Mouse (Mus musculus) heart, embryonic 14.5 days (tissue): Measurements from ENCODE around the gene Armc2. TPM values are rescaled to one million over a fixed set of nuclear protein-coding genes. Genes with fewer than 3 reads are reported as not detected.

ENCODE experiments used
- ATAC-seq: fragments of 200-750 bp; cut with Nextera tagmentation; 2 replicates; pipeline ENCODE4 v1.8.0; 2017; ENCODE audit warnings: low read depth, moderate TSS enrichment; ENCODE audit not compliant: insufficient number of reproducible peaks, insufficient read depth, low FRiP score
- H3K27ac ChIP-seq, 2 experiments: fragments of 200-500 bp in 1 of 2; fragments of 300-500 bp in 1 of 2; sonication (generic) in 1 of 2; replicated peaks in 1 of 2; 2 replicates each; pipeline ENCODE4 v1.5.1; 2012 to 2014; ENCODE audit warnings: low read depth in 2 of 2, low read length in 2 of 2, control low read depth in 1 of 2, mild to moderate bottlenecking in 1 of 2, mixed read lengths in 1 of 2; ENCODE audit not compliant: control insufficient read depth in 1 of 2, insufficient read depth in 1 of 2
- H3K27me3 ChIP-seq: fragments of 300-500 bp; sonication (generic); 2 replicates; pipeline ENCODE4 v1.6.1; 2014; ENCODE audit warnings: mild to moderate bottlenecking, low read length, control low read depth; ENCODE audit not compliant: control insufficient read depth, insufficient read depth
- H3K36me3 ChIP-seq: fragments of 300-500 bp; sonication (generic); 2 replicates; pipeline ENCODE4 v1.6.1; 2014; ENCODE audit warnings: mild to moderate bottlenecking, control low read depth, low read length, mixed read lengths; ENCODE audit not compliant: control insufficient read depth, insufficient read depth
- H3K4me1 ChIP-seq, 2 experiments: fragments of 200-500 bp in 1 of 2; fragments of 300-500 bp in 1 of 2; sonication (generic) in 1 of 2; 2 replicates each; pipeline ENCODE4 v1.6.1; 2012 to 2014; ENCODE audit warnings: low read length in 2 of 2, control low read depth in 1 of 2, mixed read lengths in 1 of 2; ENCODE audit not compliant: control insufficient read depth in 2 of 2, insufficient read depth in 2 of 2
- H3K4me2 ChIP-seq: fragments of 300-500 bp; sonication (generic); 2 replicates; pipeline ENCODE4 v1.6.1; 2014; ENCODE audit warnings: mild to moderate bottlenecking, low read length
- H3K4me3 ChIP-seq, 2 experiments: fragments of 200-500 bp in 1 of 2; fragments of 300-500 bp in 1 of 2; sonication (generic) in 1 of 2; 2 replicates each; pipeline ENCODE4 v1.5.1; 2012 to 2014; ENCODE audit warnings: low read length in 2 of 2, mild to moderate bottlenecking in 2 of 2, control low read depth in 1 of 2, low read depth in 1 of 2, moderate library complexity in 1 of 2; ENCODE audit not compliant: control insufficient read depth in 1 of 2, insufficient read depth in 1 of 2
- H3K9ac ChIP-seq: fragments of 300-500 bp; sonication (generic); 2 replicates; pipeline ENCODE4 v1.6.1; 2014; ENCODE audit warnings: mild to moderate bottlenecking, low read length
- H3K9me3 ChIP-seq: fragments of 300-500 bp; sonication (generic); 2 replicates; pipeline ENCODE4 v1.6.1; 2016; ENCODE audit warnings: low read length, control low read depth; ENCODE audit not compliant: control insufficient read depth
- WGBS: fragments of 180-500 bp; shearing (Covaris S2); extraction: QIAGEN DNeasy Blood & Tissue Kit; methylation state at CpG from one replicate; pipeline ENCODE4 v1.1.7; 2014; 5-methylcytosine and 5-hydroxymethylcytosine counted together
- polyA plus RNA-seq: library from polyadenylated mRNA; unstranded; fragments of >200 nt; fragmentation: Nextera tagmentation; extraction: Ambion mirVana; gene quantifications from 2 replicates; pipeline ENCODE4 v1.2.1, GENCODE M21; 2014

The Armc2 gene
- polyA plus RNA-seq, 1 experiment from 2014 or later = 2.2 TPM

DNA sequence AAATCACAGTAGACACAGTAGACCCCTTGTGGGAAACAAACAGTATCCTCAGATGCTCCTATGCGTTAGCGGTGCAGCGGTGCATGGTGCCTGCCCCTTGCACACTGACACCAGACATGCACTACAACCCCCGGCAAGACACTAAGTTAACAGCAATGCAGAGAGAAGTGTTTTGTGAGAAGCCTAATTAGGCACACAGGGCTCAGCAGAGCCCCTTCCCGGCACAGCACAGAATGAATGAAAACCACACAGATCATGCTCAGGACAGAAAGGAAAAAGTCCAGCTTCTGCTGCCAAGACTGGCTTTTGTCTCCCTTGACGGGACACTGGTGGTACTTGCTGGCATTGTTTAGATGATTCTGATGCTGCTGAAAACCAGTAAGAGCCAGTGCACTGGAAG lies 109.3 kb downstream of the Armc2 start:
- no peak overlapping the region for H3K4me3 ChIP-seq
- no peaks in the 10 kb centered on the region for H3K4me1 ChIP-seq
- no peak for ATAC-seq
- H3K36me3 ChIP-seq = peaks cover 47% of the 10 kb centered on the region
- no peaks in the 10 kb centered on the region for H3K9me3 ChIP-seq
- H3K9ac ChIP-seq = no peak overlapping the region
- H3K27ac ChIP-seq = no peak overlapping the region
- H3K4me2 ChIP-seq = no peak overlapping the region
- H3K27me3 ChIP-seq = no peaks in the 10 kb centered on the region
- 75% methylated on average over 6 of the region's 6 CpGs for WGBS

DNA sequence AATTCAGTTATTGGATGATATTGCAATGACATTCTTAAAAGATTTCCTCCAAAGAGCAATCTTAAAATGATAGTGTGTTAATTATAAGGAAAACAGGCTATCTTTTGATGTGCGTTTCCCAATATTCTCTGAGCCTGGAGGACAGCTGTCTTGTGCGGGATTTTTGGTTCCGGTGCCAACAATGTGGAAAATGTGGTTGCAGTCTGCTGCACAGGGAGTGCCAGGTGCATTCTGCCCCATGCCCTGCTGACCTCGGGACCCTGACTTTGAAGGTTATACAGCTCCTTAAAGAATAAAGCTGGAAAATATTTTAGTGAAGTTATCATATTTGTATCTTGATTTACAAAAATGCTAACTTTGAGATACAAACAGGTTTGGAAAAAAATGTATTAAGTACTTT lies 110.3 kb downstream of the Armc2 start:
- Histone ChIP-seq H3K4me1 (no peaks in the 10 kb centered on the region), H3K4me2 (no peak overlapping the region), H3K27me3 (no peaks in the 10 kb centered on the region), H3K27ac (no peak overlapping the region), H3K9me3 (no peaks in the 10 kb centered on the region), H3K4me3 (no peak overlapping the region), H3K36me3 (peaks cover 56% of the 10 kb centered on the region), H3K9ac (no peak overlapping the region)
- no peak for ATAC-seq
- WGBS = 84% methylated on average over 4 of the region's 4 CpGs

DNA sequence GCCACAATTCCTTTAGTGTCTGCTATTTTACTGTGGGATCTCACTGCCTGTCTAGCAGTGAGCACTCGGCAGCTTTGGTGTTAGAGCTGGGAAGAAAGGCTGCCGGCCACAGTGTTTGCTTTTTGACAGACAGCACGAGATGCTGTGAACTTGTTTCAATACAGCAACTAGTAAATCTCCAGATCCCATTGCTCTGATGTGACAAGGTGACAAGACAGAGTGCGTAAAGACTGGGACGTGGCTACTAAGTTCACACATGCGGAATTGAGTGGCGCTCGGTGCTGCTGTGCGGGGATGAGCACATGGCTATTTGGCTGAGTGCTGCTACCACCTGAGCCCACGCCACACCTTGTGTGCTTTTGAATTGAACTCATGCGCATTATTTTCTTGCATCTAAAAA lies 110.8 kb downstream of the Armc2 start:
- 88% methylated on average over 11 of the region's 11 CpGs for WGBS
- Histone ChIP-seq H3K27ac (no peak overlapping the region), H3K4me2 (no peak overlapping the region), H3K9ac (no peak overlapping the region), H3K4me1 (no peaks in the 10 kb centered on the region), H3K4me3 (no peak overlapping the region), H3K36me3 (peaks cover 61% of the 10 kb centered on the region), H3K27me3 (no peaks in the 10 kb centered on the region), H3K9me3 (no peaks in the 10 kb centered on the region)
- ATAC-seq = no peak

DNA sequence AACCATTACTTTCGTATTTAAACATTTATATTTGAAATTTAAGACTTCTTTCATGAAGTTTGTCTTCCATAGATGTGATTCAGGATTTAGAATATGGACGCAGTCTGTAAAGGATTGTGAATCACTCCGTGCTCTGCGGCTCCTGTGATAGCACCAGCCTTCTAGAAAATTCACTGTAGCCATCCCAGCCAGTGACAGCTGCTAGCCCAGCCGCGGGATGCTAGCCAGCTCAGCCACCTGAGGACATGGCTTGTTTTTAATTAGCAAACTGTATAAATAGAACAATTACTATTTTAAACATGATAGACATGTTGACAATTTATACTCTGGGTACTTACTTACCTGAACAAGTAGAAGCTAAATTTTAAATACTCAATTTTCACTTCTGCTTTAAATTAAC lies 116.4 kb downstream of the Armc2 start:
- WGBS = 93% methylated on average over 6 of the region's 6 CpGs

DNA sequence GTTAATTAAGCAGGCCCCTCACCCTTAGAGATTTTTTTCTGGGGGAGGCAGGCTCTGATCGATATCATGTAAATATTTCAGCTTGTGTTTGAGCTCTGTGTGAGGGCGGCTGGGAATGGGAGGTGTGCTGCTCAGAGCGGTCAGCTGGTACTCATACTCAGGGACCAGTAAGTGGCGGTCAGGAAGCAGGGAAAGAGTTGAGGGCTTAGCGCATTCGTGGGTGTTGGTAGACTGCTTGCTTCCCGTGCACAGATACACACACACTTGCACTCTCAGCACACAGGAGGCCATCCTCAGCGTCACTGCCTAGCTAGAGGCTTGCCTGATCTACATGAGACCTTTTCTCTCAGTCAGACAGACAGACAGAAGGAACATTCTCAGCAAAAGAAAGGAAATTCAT lies 116.8 kb downstream of the Armc2 start:
- no peaks in the 10 kb centered on the region for H3K4me1 ChIP-seq
- no peaks in the 10 kb centered on the region for H3K27me3 ChIP-seq
- WGBS = 82% methylated on average over 8 of the region's 8 CpGs
- H3K36me3 ChIP-seq = peaks cover 80% of the 10 kb centered on the region
- H3K9me3 ChIP-seq = no peaks in the 10 kb centered on the region
- ATAC-seq = no peak
- no peak overlapping the region for H3K9ac ChIP-seq
- H3K4me3 ChIP-seq = no peak overlapping the region
- no peak overlapping the region for H3K4me2 ChIP-seq
- H3K27ac ChIP-seq = no peak overlapping the region

More for the DNA sequence above, 116.4 kb downstream of the Armc2 start:
- no peak overlapping the region for H3K27ac ChIP-seq
- H3K4me3 ChIP-seq = no peak overlapping the region
- H3K9me3 ChIP-seq = no peaks in the 10 kb centered on the region
- H3K9ac ChIP-seq = no peak overlapping the region
- H3K36me3 ChIP-seq = peaks cover 80% of the 10 kb centered on the region
- H3K4me1 ChIP-seq = no peaks in the 10 kb centered on the region
- no peak for ATAC-seq
- H3K27me3 ChIP-seq = no peaks in the 10 kb centered on the region
- no peak overlapping the region for H3K4me2 ChIP-seq

DNA sequence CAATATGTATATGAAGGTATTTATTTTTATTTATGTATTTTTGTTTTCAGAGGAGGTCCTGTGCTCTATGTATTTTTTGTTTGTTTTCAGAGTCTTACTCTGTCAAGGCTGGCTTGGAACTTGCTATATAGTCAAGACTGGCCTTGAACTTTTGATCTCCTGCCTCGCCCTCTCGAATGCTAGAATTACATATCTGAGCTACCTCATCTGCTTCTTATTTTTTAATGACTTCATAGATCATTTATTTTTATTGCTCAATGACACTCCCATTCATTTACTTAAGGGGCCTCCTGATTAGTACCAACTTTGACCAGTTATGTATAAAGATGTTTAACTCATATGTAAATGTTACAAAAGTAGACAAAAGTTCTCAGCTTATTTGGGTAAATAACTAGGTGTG lies 121.4 kb downstream of the Armc2 start:
- H3K4me2 ChIP-seq = no peak overlapping the region
- ATAC-seq = no peak
- peaks cover 2 to 25% of the 10 kb centered on the region in 2 experiments; a peak in 3 of 4 replicates for H3K4me1 ChIP-seq
- no peaks in the 10 kb centered on the region for H3K27me3 ChIP-seq
- 97% methylated on average over 2 of the region's 2 CpGs for WGBS
- no peak overlapping the region for H3K27ac ChIP-seq
- H3K9me3 ChIP-seq = no peaks in the 10 kb centered on the region
- H3K9ac ChIP-seq = no peak overlapping the region
- H3K36me3 ChIP-seq = peaks cover 46% of the 10 kb centered on the region
- H3K4me3 ChIP-seq = no peak overlapping the region

DNA sequence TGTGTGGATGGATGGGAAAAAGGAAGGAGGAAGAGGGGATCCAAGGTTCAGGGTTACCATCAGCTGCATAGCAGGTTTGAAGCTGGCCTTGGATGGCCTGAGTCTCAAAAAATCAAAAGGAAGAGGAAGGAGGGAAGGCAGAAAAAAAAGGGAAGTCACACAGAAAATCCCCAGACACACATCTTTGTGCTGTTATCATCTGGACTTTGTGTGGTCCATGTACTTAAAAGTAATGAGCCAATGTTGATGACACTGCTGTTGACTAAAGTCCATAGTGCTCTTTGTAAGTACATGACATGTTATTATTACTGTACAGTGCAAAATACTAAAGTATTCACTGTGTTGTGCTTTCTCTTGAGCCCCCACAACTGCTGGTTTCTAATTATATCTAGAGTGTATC lies 121.8 kb downstream of the Armc2 start:
- ATAC-seq = no peak
- no peak overlapping the region for H3K27ac ChIP-seq
- no peak overlapping the region for H3K4me3 ChIP-seq
- no peaks in the 10 kb centered on the region for H3K27me3 ChIP-seq
- peaks cover 2 to 25% of the 10 kb centered on the region in 2 experiments; a peak in 3 of 4 replicates for H3K4me1 ChIP-seq
- H3K4me2 ChIP-seq = no peak overlapping the region
- H3K36me3 ChIP-seq = peaks cover 42% of the 10 kb centered on the region
- H3K9me3 ChIP-seq = no peaks in the 10 kb centered on the region
- H3K9ac ChIP-seq = no peak overlapping the region
